Mouse (Mus musculus): ENCODE measurements around the gene Mmrn2.

DNA sequence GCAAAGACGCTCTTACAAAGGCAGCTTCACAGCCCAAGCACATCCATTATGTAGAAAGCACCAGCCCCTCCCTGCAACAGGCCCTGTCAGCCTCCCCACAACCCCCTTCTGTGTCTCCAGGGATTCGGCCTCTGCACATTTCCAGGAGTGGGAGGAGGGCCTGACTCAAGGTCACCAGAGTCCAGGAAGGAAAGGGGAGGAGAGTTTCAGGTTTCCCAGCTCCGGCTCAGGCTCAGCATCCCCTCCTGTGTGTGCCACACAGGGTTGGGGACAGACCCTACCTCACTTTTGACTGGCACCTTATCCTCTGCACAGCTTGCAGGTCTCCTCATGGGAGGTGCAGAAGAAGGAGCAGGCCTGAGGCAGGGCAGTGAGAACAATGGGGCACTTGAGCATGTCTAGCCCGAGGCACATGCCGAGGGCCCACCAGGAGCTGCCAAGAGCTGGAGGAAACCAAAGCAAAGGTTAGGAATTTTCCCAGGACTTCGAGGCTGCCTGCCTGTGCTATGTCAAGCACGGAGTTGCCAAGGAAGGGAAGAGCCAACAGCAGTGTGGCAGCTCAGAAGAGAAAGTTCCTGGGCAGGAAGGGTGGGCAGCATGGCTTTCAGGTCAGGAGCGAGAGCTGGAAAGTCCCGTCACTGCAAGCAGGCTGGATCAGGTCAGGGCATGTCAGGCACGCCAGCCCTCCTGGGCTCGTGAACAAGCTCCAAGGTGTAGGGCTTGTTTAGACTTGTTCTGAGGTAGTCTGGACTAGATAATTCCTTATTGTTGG is 3.5 kb downstream of the Mmrn2 start:
- TF ChIP-seq POLR2A (IDR thresholded peaks at IDR 0.05; ENCODE audit: low read depth, low read length) (peak; percentile 24), CTCF (conservative IDR thresholded peaks at IDR 0.05; ENCODE audit: insufficient read depth, insufficient read length, low read depth, low read length) (no peak)
